In the genomic region with DNA sequence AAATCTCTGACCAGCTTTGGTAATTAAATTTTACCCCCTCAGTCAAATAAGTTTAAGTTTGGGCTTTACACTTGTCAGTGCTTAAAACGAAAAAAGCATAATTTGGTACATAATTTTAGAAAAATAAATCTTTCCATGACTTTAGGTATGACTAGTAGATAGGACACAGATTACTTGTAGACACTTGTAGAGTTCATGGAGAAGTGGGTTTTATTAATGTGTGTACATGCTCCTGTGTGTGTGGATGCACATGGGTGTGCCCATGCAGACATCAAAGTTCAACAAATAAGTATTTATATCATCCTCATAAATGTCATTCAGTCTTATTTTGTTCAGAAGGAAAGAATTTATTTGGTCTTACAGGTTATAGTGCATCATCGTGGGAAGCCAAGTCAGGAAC, we compare ENCODE assay signal across 14 mouse cellular contexts.
"Had no signal": no experiment of that assay in that cellular context is flagged by ENCODE, and none has a peak within 500 bp of the region (broad histone marks: within the 10 kb centered on the region; RNA-seq: fewer than 3 reads in every experiment).

No protein-coding gene starts in this region.

- H3K9ac ChIP-seq: neural tube, embryonic 13.5 days; stomach, embryonic 15.5 days had no signal

- DNase-seq: right cerebral cortex, adult 18-20 months; right cerebral cortex, postnatal 14 days; right cerebral cortex, postnatal 25 days; right cerebral cortex, postnatal 4 days; spleen, adult 18-20 months; thymus, adult 18-20 months; thymus, adult 2 months; thymus, postnatal 14 days; thymus, postnatal 25 days; thymus, postnatal 36 days; thymus, postnatal 4 days had no signal

- H3K4me1 ChIP-seq: stomach, embryonic 15.5 days had no signal

- H3K4me2 ChIP-seq: neural tube, embryonic 13.5 days; stomach, embryonic 15.5 days had no signal

- H3K27me3 ChIP-seq: neural tube, embryonic 13.5 days; stomach, embryonic 15.5 days had no signal

- H3K27ac ChIP-seq: stomach, embryonic 15.5 days; stomach, postnatal 0 days had no signal

- H3K9me3 ChIP-seq: neural tube, embryonic 13.5 days; stomach, embryonic 15.5 days had no signal

- H3K36me3 ChIP-seq: neural tube, embryonic 13.5 days; stomach, embryonic 15.5 days had no signal

- H3K4me3 ChIP-seq: neural tube, embryonic 13.5 days; stomach, embryonic 15.5 days had no signal
